Mouse (Mus musculus): ENCODE data around the gene Maml3. TPM values are rescaled to one million over a fixed set of nuclear protein-coding genes. Genes with fewer than 3 reads are reported as not detected.

The Maml3 gene
- polyA plus RNA-seq, 1 experiment from 2014 or later = 9.2 TPM

DNA sequence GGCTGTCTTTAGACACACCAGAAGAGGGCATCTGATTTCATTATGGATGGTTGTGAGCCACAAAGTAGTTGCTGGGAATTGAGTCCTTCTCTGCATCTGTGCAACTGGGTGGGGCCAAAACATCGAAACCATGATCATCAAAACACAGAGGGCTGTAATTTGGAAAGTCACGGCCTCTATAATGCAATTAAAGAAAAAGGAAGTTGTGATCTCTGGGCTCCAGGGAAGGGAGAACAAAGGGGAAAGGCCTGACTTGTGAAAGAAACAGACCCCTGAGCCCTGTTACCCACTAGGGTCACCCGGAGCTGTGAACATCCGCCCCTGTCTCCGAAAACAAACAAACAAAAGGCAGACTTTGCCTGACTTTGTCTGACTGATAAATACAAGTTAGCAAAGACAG lies 123.4 kb downstream of the Maml3 start:
- Histone ChIP-seq H3K27ac (no peak overlapping the region), H3K27me3 (replicated peaks) (no peaks in the 10 kb centered on the region), H3K36me3 (no peaks in the 10 kb centered on the region), H3K9me3 (no peaks in the 10 kb centered on the region), H3K4me2 (replicated peaks) (no peak overlapping the region), H3K4me1 (peaks cover 8% of the 10 kb centered on the region; the same call in 1 of the 2 replicates), H3K4me3 (no peak overlapping the region), H3K9ac (no peak overlapping the region)
- ATAC-seq (ENCODE audit: low FRiP score, low read depth) = no peak
- 49% methylated on average over 5 of the region's 5 CpGs for WGBS

DNA sequence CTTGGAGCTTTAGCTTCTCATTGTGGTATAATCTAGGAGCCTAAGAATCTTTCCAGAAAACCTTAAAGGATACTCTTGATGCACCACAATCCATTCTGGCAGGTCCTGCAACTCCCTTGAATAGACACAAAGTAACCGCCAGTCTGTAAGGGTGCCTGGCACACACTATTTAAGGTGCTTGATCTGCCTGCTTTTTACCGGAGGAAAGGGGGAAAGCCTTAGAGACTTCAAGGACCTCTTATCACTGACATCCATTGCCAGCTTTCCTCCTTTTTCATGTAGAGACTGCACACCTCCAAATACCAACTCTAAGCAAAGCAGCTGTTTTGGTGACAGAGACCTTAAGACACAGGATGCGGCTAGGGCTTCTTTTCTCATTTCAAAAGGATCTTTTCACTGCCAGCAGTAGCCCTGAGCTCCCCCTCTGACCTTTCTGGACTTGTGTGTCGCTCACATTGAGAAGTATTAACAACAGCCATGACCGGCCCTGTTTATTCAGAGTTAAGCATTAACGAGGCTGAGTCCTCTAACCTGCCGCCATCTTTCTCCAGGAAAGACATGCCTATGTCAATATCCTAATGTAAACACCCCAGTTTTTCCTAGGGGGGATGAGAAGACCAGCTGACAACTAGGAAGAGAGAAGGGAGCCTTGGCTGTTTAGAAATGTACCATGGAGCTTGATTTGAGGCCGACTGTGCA lies 127.1 kb downstream of the Maml3 start:
- Histone ChIP-seq H3K9me3 (no peaks in the 10 kb centered on the region), H3K4me2 (replicated peaks) (no peak overlapping the region), H3K27me3 (replicated peaks) (no peaks in the 10 kb centered on the region), H3K4me3 (no peak overlapping the region), H3K27ac (no peak overlapping the region), H3K4me1 (no peaks in the 10 kb centered on the region), H3K36me3 (no peaks in the 10 kb centered on the region), H3K9ac (no peak overlapping the region)
- WGBS = 48% methylated on average over 8 of the region's 8 CpGs
- no peak for ATAC-seq (ENCODE audit: low FRiP score, low read depth)

GRCm38 (mm10) chr3:51974601-51975000 lies 130.3 kb downstream of the Maml3 start:
- Histone ChIP-seq H3K4me2 (replicated peaks) (no peak overlapping the region), H3K9ac (no peak overlapping the region), H3K27me3 (replicated peaks) (no peaks in the 10 kb centered on the region), H3K27ac (no peak overlapping the region), H3K9me3 (no peaks in the 10 kb centered on the region), H3K4me1 (peaks cover 1% of the 10 kb centered on the region; the same call in 1 of the 2 replicates), H3K36me3 (no peaks in the 10 kb centered on the region), H3K4me3 (no peak overlapping the region)
- 93% methylated on average over 7 of the region's 7 CpGs for WGBS
- ATAC-seq (ENCODE audit: low FRiP score, low read depth) = no peak

DNA sequence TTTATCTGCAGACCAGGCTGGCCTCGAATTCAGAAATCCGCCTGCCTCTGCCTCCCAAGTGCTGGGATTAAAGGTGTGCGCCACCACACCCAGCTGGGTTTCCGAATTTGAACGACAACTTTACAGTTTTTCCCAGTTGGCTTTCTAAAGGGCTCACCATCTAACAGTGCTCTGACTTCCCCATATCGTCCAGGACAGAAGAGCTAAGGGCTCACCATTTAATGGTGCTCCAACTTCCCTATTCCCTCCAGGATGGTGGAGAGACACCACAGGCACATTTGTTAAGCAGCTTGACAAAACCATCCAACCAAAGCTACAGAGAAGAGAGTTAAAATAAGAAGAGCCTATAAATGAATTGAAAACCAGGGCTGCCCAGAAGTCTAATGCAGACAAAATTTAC lies 130.7 kb downstream of the Maml3 start:
- no peaks in the 10 kb centered on the region for H3K36me3 ChIP-seq

GRCm38 (mm10) chr3:51972576-51972975 lies 132.3 kb downstream of the Maml3 start:
- H3K4me1 ChIP-seq = peaks cover 8% of the 10 kb centered on the region; the same call in 1 of the 2 replicates
- WGBS = 58% methylated on average over 6 of the region's 6 CpGs
- no peaks in the 10 kb centered on the region for H3K36me3 ChIP-seq
- H3K4me3 ChIP-seq = no peak overlapping the region
- no peaks in the 10 kb centered on the region for H3K27me3 ChIP-seq (replicated peaks)
- H3K9me3 ChIP-seq = no peaks in the 10 kb centered on the region
- H3K4me2 ChIP-seq (replicated peaks) = no peak overlapping the region
- H3K27ac ChIP-seq = no peak overlapping the region
- no peak overlapping the region for H3K9ac ChIP-seq
- no peak for ATAC-seq (ENCODE audit: low FRiP score, low read depth)

More for the DNA sequence above, 130.7 kb downstream of the Maml3 start:
- no peak for ATAC-seq (ENCODE audit: low FRiP score, low read depth)
- Histone ChIP-seq H3K27ac (no peak overlapping the region), H3K27me3 (replicated peaks) (no peaks in the 10 kb centered on the region), H3K9ac (no peak overlapping the region), H3K4me2 (replicated peaks) (no peak overlapping the region), H3K4me1 (peaks cover 6% of the 10 kb centered on the region; the same call in 1 of the 2 replicates), H3K4me3 (no peak overlapping the region), H3K9me3 (no peaks in the 10 kb centered on the region)
- 96% methylated on average over 6 of the region's 6 CpGs for WGBS

DNA sequence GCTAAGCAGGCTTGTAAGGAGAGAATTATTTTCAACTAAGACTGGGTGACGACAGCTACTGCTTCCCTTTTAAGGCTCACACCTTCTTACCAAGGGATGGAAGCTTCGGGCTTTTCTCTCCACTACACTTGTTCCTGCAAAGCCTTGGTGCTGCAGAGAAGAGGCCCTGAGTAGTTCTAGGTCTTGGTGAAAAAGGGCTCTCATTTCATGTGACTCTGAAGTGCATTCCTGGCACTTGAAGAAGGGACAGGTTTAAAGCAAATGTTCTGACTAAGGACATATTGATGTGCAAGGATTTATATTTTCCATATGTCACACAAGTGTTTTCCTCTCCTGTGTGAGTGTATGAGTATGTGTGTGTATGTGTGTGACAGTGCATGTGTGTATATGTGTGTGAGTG lies 134.4 kb downstream of the Maml3 start:
- no peaks in the 10 kb centered on the region for H3K36me3 ChIP-seq
- no peaks in the 10 kb centered on the region for H3K27me3 ChIP-seq (replicated peaks)
- H3K27ac ChIP-seq = no peak overlapping the region
- no peak overlapping the region for H3K9ac ChIP-seq
- peaks cover 13% of the 10 kb centered on the region for H3K4me1 ChIP-seq
- WGBS = 94% methylated on average over 2 of the region's 2 CpGs
- no peak for ATAC-seq (ENCODE audit: low FRiP score, low read depth)
- H3K4me3 ChIP-seq = no peak overlapping the region
- H3K9me3 ChIP-seq = no peaks in the 10 kb centered on the region
- H3K4me2 ChIP-seq (replicated peaks) = no peak overlapping the region

DNA sequence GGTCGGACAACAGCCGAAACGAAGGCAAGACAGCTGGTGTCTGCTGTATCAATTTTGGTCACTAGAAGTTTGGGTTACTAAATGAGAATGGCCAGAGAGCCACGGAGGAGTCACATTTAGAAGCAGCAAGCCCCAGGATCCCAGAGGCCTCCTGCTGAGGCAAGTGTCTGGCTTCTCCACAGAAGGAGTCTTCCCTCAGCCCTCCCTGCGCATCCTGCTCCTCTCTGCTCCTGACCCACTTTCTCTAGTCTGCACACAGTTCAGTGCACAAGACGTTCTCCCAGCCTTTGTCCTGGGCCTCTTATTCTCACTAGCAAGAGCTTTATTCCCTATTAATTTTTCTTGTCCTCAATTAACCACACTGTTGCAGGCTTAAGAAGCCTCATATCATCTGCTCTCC lies 135.4 kb downstream of the Maml3 start:
- H3K27me3 ChIP-seq (replicated peaks) = no peaks in the 10 kb centered on the region
- peaks cover 22% of the 10 kb centered on the region for H3K4me1 ChIP-seq
- ATAC-seq (ENCODE audit: low FRiP score, low read depth) = no peak
- H3K4me3 ChIP-seq = no peak overlapping the region
- no peaks in the 10 kb centered on the region for H3K9me3 ChIP-seq
- 70% methylated on average over 6 of the region's 6 CpGs for WGBS
- no peak overlapping the region for H3K27ac ChIP-seq
- no peak overlapping the region for H3K9ac ChIP-seq
- no peaks in the 10 kb centered on the region for H3K36me3 ChIP-seq
- H3K4me2 ChIP-seq (replicated peaks) = no peak overlapping the region

- WGBS = 69% methylated on average over 7 of the region's 7 CpGs
- Histone ChIP-seq H3K4me1 (peaks cover 35% of the 10 kb centered on the region), H3K9ac (no peak overlapping the region), H3K4me3 (no peak overlapping the region), H3K36me3 (no peaks in the 10 kb centered on the region), H3K9me3 (no peaks in the 10 kb centered on the region), H3K27me3 (replicated peaks) (no peaks in the 10 kb centered on the region), H3K27ac (no peak overlapping the region), H3K4me2 (replicated peaks) (no peak overlapping the region)
- ATAC-seq (ENCODE audit: low FRiP score, low read depth) = no peak
Observed at GRCm38 (mm10) chr3:51965841-51966240, 139.0 kb downstream of the Maml3 start.

- H3K9me3 ChIP-seq = no peaks in the 10 kb centered on the region
Observed at GRCm38 (mm10) chr3:51965436-51965835, 139.4 kb downstream of the Maml3 start.

DNA sequence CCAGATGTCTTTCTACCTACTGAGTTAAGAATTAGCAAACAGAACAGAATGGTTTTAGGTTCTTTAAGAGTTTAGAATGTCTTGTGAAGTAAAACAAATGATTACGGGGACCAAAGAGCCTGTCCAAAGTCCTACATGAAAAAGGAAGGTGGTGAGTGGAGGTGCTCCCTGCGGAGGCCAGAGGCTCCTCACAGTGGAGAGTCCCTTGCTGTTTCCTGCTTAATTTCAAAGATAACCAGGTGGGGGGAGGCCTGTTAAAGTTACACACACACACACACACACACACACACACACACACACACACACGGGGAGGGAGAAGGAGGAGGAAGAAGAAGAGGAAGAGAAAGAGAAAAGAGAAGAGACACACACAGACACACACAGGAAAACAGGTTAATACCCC lies 139.9 kb downstream of the Maml3 start:
- 37% methylated on average over 3 of the region's 3 CpGs for WGBS
- no peaks in the 10 kb centered on the region for H3K27me3 ChIP-seq (replicated peaks)
- H3K4me3 ChIP-seq = no peak overlapping the region
- no peak overlapping the region for H3K4me2 ChIP-seq (replicated peaks)
- peaks cover 35% of the 10 kb centered on the region for H3K4me1 ChIP-seq
- H3K9ac ChIP-seq = no peak overlapping the region; the same call in 1 of the 2 replicates
- no peak for ATAC-seq (ENCODE audit: low FRiP score, low read depth)
- H3K9me3 ChIP-seq = no peaks in the 10 kb centered on the region
- no peaks in the 10 kb centered on the region for H3K36me3 ChIP-seq
- H3K27ac ChIP-seq = peak overlapping the region; percentile 67; the same call in 1 of the 2 replicates

More at GRCm38 (mm10) chr3:51965436-51965835, 139.4 kb downstream of the Maml3 start:
- H3K27me3 ChIP-seq (replicated peaks) = no peaks in the 10 kb centered on the region
- H3K4me3 ChIP-seq = no peak overlapping the region
- H3K4me1 ChIP-seq = peaks cover 35% of the 10 kb centered on the region
- no peak overlapping the region for H3K9ac ChIP-seq
- ATAC-seq (ENCODE audit: low FRiP score, low read depth) = no peak
- no peak overlapping the region for H3K4me2 ChIP-seq (replicated peaks)
- no peak overlapping the region for H3K27ac ChIP-seq
- no peaks in the 10 kb centered on the region for H3K36me3 ChIP-seq
- 46% methylated on average over 2 of the region's 2 CpGs for WGBS

DNA sequence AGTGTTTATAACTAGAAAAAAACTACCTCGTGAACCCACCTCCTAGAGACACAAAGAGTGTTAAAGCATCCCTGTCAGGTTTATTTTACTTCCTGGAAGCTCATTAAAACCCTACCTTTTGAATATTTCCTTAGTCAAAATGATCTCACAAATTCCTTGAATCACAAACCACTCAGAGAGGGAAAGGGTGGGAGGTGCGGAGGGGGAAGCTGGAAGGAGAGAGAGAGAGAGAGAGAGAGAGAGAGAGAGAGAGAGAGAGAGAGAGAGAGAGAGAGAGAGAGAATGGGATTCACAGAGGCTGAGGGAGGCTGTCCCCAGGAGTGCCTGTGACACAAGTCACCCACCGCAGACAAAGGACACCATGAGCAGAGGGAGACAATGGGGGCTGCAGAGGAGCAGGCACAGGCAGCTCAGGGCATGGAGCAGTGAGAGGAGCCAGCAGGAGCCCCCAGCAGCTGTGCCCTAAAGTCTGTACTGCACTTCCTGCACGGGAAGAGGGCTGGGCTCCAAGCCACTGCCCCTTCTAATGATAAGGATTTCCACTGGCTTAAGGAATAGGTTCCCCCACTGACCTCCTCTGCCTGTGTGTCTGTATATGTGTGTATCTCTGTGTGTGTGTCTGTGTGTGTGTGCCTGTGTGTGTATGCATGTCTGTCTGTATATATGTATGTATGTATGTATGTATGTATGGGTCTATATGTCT lies 140.8 kb downstream of the Maml3 start:
- H3K4me1 ChIP-seq = peaks cover 28% of the 10 kb centered on the region
- no peaks in the 10 kb centered on the region for H3K36me3 ChIP-seq
- no peak overlapping the region for H3K4me3 ChIP-seq
- 14% methylated on average over 4 of the region's 4 CpGs for WGBS
- peak overlapping the region; percentile 36 for H3K4me2 ChIP-seq (replicated peaks)
- H3K27me3 ChIP-seq (replicated peaks) = no peaks in the 10 kb centered on the region
- peak overlapping the region; percentile 22; the same call in 1 of the 2 replicates for H3K9ac ChIP-seq
- peak overlapping the region; percentile 67 for H3K27ac ChIP-seq
- ATAC-seq (ENCODE audit: low FRiP score, low read depth) = peak; percentile 90
- no peaks in the 10 kb centered on the region for H3K9me3 ChIP-seq

GRCm38 (mm10) chr3:51963151-51963791 lies 141.6 kb downstream of the Maml3 start:
- Histone ChIP-seq H3K4me2 (replicated peaks) (0 out of 2 replicates have a peak overlapping the region, but pooled peaks have one; percentile 14), H3K27me3 (replicated peaks) (no peaks in the 10 kb centered on the region), H3K27ac (peak overlapping the region; percentile 67; the same call in 1 of the 2 replicates), H3K4me3 (no peak overlapping the region), H3K9ac (no peak overlapping the region), H3K4me1 (peaks cover 27% of the 10 kb centered on the region), H3K9me3 (no peaks in the 10 kb centered on the region), H3K36me3 (no peaks in the 10 kb centered on the region)
- no peak for ATAC-seq (ENCODE audit: low FRiP score, low read depth)
- WGBS = 60% methylated on average over 9 of the region's 9 CpGs

Data from neural tube, embryonic 12.5 days (tissue).